Mouse (Mus musculus): ENCODE data around the gene Olfr1216. TPM values are rescaled to one million over a fixed set of nuclear protein-coding genes. Genes with fewer than 3 reads are reported as not detected.
"Not testable (repeated sequence)": the region's sequence is repeated elsewhere in the genome, so short reads cannot be mapped to it uniquely, and the experiment has no call there.

Olfr1216 gene
- polyA plus RNA-seq (2012; rRNA removed) (not detected in 2 replicates), polyA plus RNA-seq (2014; fragmentation: Nextera tagmentation; extraction: Ambion mirVana) (not detected in 2 replicates)

- Histone ChIP-seq H3K9ac (ENCODE audit: low read depth, low read length, severe bottlenecking) (no peak within 1 kb of the TSS), H3K27me3 (ENCODE audit: control insufficient read depth, insufficient read depth, low read length) (no peaks in the 10 kb centered on the region), H3K36me3 (ENCODE audit: control insufficient read depth, insufficient read depth, low read length) (no peaks in the 10 kb centered on the region), H3K4me1 (ENCODE audit: control insufficient read depth, insufficient read depth, low read length) (no peaks in the 10 kb centered on the region), H3K9me3 (ENCODE audit: control insufficient read depth, low read length) (no peaks in the 10 kb centered on the region), H3K27ac (replicated peaks; ENCODE audit: low read depth, low read length) (no peak within 1 kb of the TSS), H3K4me3 (replicated peaks; ENCODE audit: low read length) (no peak within 1 kb of the TSS), H3K4me2 (replicated peaks; ENCODE audit: low read depth, low read length, severe bottlenecking) (no peak within 1 kb of the TSS)
- no peak for ATAC-seq (ENCODE audit: low FRiP score, low read depth)
- no peak for TF ChIP-seq POLR2A (IDR thresholded peaks at IDR 0.05; ENCODE audit: borderline replicate concordance, extremely low read depth, insufficient read depth, insufficient read length)
- WGBS = 80% methylated on average over 1 of the region's 1 CpGs
- no peak for DNase-seq (ENCODE audit: low spot score)
Measured at GRCm38 (mm10) chr2:89018240-89018639, at the start of gene Olfr1216. Gene Olfr1216 (minus strand): TSS chr2:89018340.

GRCm38 (mm10) chr2:89061087-89061486, 42.9 kb upstream of the Olfr1216 start, which contains the start of gene Olfr1218:
Gene Olfr1218 (minus strand): TSS chr2:89061187.
- H3K36me3 ChIP-seq (ENCODE audit: control insufficient read depth, insufficient read depth, low read length) = no peaks in the 10 kb centered on the region
- DNase-seq (ENCODE audit: low spot score) (no peak), ATAC-seq (ENCODE audit: low FRiP score, low read depth) (no peak)
- H3K4me3 ChIP-seq (replicated peaks; ENCODE audit: low read length) = no peak within 1 kb of the TSS
- H3K4me2 ChIP-seq (replicated peaks; ENCODE audit: low read depth, low read length, severe bottlenecking) = no peak within 1 kb of the TSS
- H3K9ac ChIP-seq (ENCODE audit: low read depth, low read length, severe bottlenecking) = no peak within 1 kb of the TSS
- TF ChIP-seq POLR2A (IDR thresholded peaks at IDR 0.05; ENCODE audit: borderline replicate concordance, extremely low read depth, insufficient read depth, insufficient read length) = no peak
- H3K27ac ChIP-seq (replicated peaks; ENCODE audit: low read depth, low read length) = no peak within 1 kb of the TSS
- H3K27me3 ChIP-seq (ENCODE audit: control insufficient read depth, insufficient read depth, low read length) = no peaks in the 10 kb centered on the region
- H3K4me1 ChIP-seq (ENCODE audit: control insufficient read depth, insufficient read depth, low read length) = no peaks in the 10 kb centered on the region
- no peaks in the 10 kb centered on the region for H3K9me3 ChIP-seq (ENCODE audit: control insufficient read depth, low read length)

- Histone ChIP-seq H3K27me3 (ENCODE audit: control insufficient read depth, insufficient read depth, low read length) (no peaks in the 10 kb centered on the region), H3K9me3 (ENCODE audit: control insufficient read depth, low read length) (no peaks in the 10 kb centered on the region), H3K27ac (replicated peaks; ENCODE audit: low read depth, low read length) (no peak within 1 kb of the TSS), H3K9ac (ENCODE audit: low read depth, low read length, severe bottlenecking) (no peak within 1 kb of the TSS), H3K4me2 (replicated peaks; ENCODE audit: low read depth, low read length, severe bottlenecking) (no peak within 1 kb of the TSS), H3K36me3 (ENCODE audit: control insufficient read depth, insufficient read depth, low read length) (no peaks in the 10 kb centered on the region), H3K4me3 (replicated peaks; ENCODE audit: low read length) (no peak within 1 kb of the TSS), H3K4me1 (ENCODE audit: control insufficient read depth, insufficient read depth, low read length) (no peaks in the 10 kb centered on the region)
- no peak for TF ChIP-seq POLR2A (IDR thresholded peaks at IDR 0.05; ENCODE audit: borderline replicate concordance, extremely low read depth, insufficient read depth, insufficient read length)
- DNase-seq (ENCODE audit: low spot score) (no peak), ATAC-seq (ENCODE audit: low FRiP score, low read depth) (no peak)
- WGBS = 60% methylated on average over 2 of the region's 2 CpGs
Measured at GRCm38 (mm10) chr2:89031965-89032364, 13.8 kb upstream of the Olfr1216 start, which contains the start of gene Olfr1217. Gene Olfr1217 (minus strand): TSS chr2:89032065.

- not testable (repeated sequence) for ATAC-seq (ENCODE audit: low FRiP score, low read depth); H3K27me3 ChIP-seq (ENCODE audit: control insufficient read depth, insufficient read depth, low read length); DNase-seq (ENCODE audit: low spot score); H3K4me1 ChIP-seq (ENCODE audit: control insufficient read depth, insufficient read depth, low read length); H3K4me3 ChIP-seq (replicated peaks; ENCODE audit: low read length); H3K27ac ChIP-seq (replicated peaks; ENCODE audit: low read depth, low read length); H3K9ac ChIP-seq (ENCODE audit: low read depth, low read length, severe bottlenecking); H3K4me2 ChIP-seq (replicated peaks; ENCODE audit: low read depth, low read length, severe bottlenecking); H3K36me3 ChIP-seq (ENCODE audit: control insufficient read depth, insufficient read depth, low read length); H3K9me3 ChIP-seq (ENCODE audit: control insufficient read depth, low read length)
- WGBS = 70% methylated on average over 3 of the region's 3 CpGs
Measured at GRCm38 (mm10) chr2:89021436-89021835, 3.3 kb upstream of the Olfr1216 start.

GRCm38 (mm10) chr2:89006873-89007272, 11.3 kb downstream of the Olfr1216 start, which contains the start of gene Olfr1215:
Gene Olfr1215 (minus strand): TSS chr2:89006973.
- Histone ChIP-seq H3K4me3 (replicated peaks; ENCODE audit: low read length) (no peak within 1 kb of the TSS), H3K27me3 (ENCODE audit: control insufficient read depth, insufficient read depth, low read length) (no peaks in the 10 kb centered on the region), H3K9me3 (ENCODE audit: control insufficient read depth, low read length) (no peaks in the 10 kb centered on the region), H3K4me2 (replicated peaks; ENCODE audit: low read depth, low read length, severe bottlenecking) (no peak within 1 kb of the TSS), H3K9ac (ENCODE audit: low read depth, low read length, severe bottlenecking) (no peak within 1 kb of the TSS), H3K27ac (replicated peaks; ENCODE audit: low read depth, low read length) (no peak within 1 kb of the TSS), H3K4me1 (ENCODE audit: control insufficient read depth, insufficient read depth, low read length) (no peaks in the 10 kb centered on the region), H3K36me3 (ENCODE audit: control insufficient read depth, insufficient read depth, low read length) (no peaks in the 10 kb centered on the region)
- no peak for DNase-seq (ENCODE audit: low spot score)
- TF ChIP-seq POLR2A (IDR thresholded peaks at IDR 0.05; ENCODE audit: borderline replicate concordance, extremely low read depth, insufficient read depth, insufficient read length) = no peak
- ATAC-seq (ENCODE audit: low FRiP score, low read depth) = no peak
- 75% methylated on average over 2 of the region's 2 CpGs for WGBS

GRCm38 (mm10) chr2:88992553-88992952, 25.6 kb downstream of the Olfr1216 start, which contains the start of gene Olfr1214:
Gene Olfr1214 (minus strand): TSS chr2:88992653.
- H3K27me3 ChIP-seq (ENCODE audit: control insufficient read depth, insufficient read depth, low read length) = no peaks in the 10 kb centered on the region
- no peak within 1 kb of the TSS for H3K9ac ChIP-seq (ENCODE audit: low read depth, low read length, severe bottlenecking)
- TF ChIP-seq POLR2A (IDR thresholded peaks at IDR 0.05; ENCODE audit: borderline replicate concordance, extremely low read depth, insufficient read depth, insufficient read length) = no peak
- no peaks in the 10 kb centered on the region for H3K36me3 ChIP-seq (ENCODE audit: control insufficient read depth, insufficient read depth, low read length)
- no peaks in the 10 kb centered on the region for H3K9me3 ChIP-seq (ENCODE audit: control insufficient read depth, low read length)
- H3K4me1 ChIP-seq (ENCODE audit: control insufficient read depth, insufficient read depth, low read length) = no peaks in the 10 kb centered on the region
- ATAC-seq (ENCODE audit: low FRiP score, low read depth) = no peak
- no peak within 1 kb of the TSS for H3K27ac ChIP-seq (replicated peaks; ENCODE audit: low read depth, low read length)
- 75% methylated on average over 1 of the region's 1 CpGs for WGBS
- DNase-seq (ENCODE audit: low spot score) = no peak
- H3K4me2 ChIP-seq (replicated peaks; ENCODE audit: low read depth, low read length, severe bottlenecking) = no peak within 1 kb of the TSS
- H3K4me3 ChIP-seq (replicated peaks; ENCODE audit: low read length) = no peak within 1 kb of the TSS
